ENCODE assay signal across 10 mouse cellular contexts in the genomic region with DNA sequence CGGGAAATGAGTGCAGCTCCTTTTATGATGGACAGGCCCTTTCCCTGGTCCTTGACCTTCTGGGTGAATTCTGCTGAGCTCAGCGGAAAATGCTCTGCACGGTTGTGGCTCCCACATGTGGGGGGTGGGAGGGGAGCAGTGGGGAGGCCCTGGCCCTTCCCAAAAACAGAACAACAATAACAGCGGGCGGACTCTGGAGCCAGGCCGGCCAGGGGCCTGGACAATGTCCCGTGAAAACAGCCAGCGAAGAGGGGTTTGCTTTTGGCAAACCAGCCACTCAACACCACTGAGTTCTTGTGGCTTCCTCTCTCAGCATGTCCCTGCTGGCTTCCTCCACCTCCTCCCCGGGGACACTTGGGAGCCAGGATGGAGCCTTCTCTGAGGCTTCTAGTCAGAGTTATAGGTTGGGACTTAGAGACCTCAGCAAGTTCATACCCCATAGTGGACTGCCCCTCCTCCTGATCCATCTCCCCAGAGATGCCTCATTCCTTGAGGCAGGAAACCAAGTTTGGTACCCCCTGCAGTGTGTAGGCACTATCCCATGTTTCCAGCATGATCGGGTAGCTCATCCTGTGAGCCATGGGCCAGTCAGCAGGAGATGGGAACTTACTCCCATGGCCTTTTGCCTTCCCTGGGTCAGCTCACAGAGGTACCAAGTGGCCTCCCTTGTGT. TPM values are rescaled to one million over a fixed set of nuclear protein-coding genes. Genes with fewer than 3 reads are reported as not detected.
A peak's percentile ranks its signal among the peaks of the same experiment; 100 is the strongest.
DNase-seq lines count a peak whose midpoint lies in the region; ATAC-seq and TF ChIP-seq lines count a peak whose summit lies in the region.
"Had no signal": no experiment of that assay in that cellular context is flagged by ENCODE, and none has a peak within 500 bp of the region (broad histone marks: within the 10 kb centered on the region; RNA-seq: fewer than 3 reads in every experiment).

No protein-coding gene starts in this region.

- H3K27ac ChIP-seq in liver, postnatal 0 days (ENCODE audit: low read depth) = no peak overlapping the region
- H3K27ac ChIP-seq in embryonic facial prominence, embryonic 15.5 days (replicated peaks) = peak overlapping the region; percentile 83
- H3K27ac ChIP-seq in kidney, embryonic 16.5 days (ENCODE audit: low read length) = peak overlapping the region; percentile 71

- TF ChIP-seq CTCF in liver, postnatal 0 days (IDR thresholded peaks at IDR 0.05; ENCODE audit: low read depth) = no peak

- H3K4me1 ChIP-seq in liver, postnatal 0 days (ENCODE audit: insufficient read depth) = no peaks in the 10 kb centered on the region
- peaks cover 59% of the 10 kb centered on the region for H3K4me1 ChIP-seq in embryonic facial prominence, embryonic 15.5 days
- H3K4me1 ChIP-seq in kidney, embryonic 16.5 days (ENCODE audit: insufficient read depth, low read length) = peaks cover 42% of the 10 kb centered on the region

- no peak overlapping the region for H3K4me3 ChIP-seq in liver, postnatal 0 days (ENCODE audit: low read depth, low read length)
- H3K4me3 ChIP-seq in embryonic facial prominence, embryonic 15.5 days (replicated peaks) = no peak overlapping the region
- no peak overlapping the region for H3K4me3 ChIP-seq in kidney, embryonic 16.5 days (ENCODE audit: low read length)

- WGBS in liver, postnatal 0 days (ENCODE audit: insufficient replicate concordance) = 58% methylated on average over 10 of the region's 10 CpGs
- WGBS in embryonic facial prominence, embryonic 15.5 days = 29% methylated on average over 10 of the region's 10 CpGs
- 36% methylated on average over 10 of the region's 10 CpGs for WGBS in kidney, embryonic 16.5 days

- no peak for TF ChIP-seq EP300 in liver, postnatal 0 days (IDR thresholded peaks at IDR 0.05; ENCODE audit: low read depth)

- H3K4me2 ChIP-seq in liver, postnatal 0 days (ENCODE audit: low read depth, low read length) = no peak overlapping the region
- H3K4me2 ChIP-seq in embryonic facial prominence, embryonic 15.5 days (replicated peaks) = no peak overlapping the region
- H3K4me2 ChIP-seq in kidney, embryonic 16.5 days (replicated peaks; ENCODE audit: low read depth, low read length) = no peak overlapping the region

- peak; percentile 28 for DNase-seq in liver
- no peak for DNase-seq in liver, postnatal 0 days
- peak; percentile 51 for DNase-seq in retina, postnatal 1 day
- DNase-seq in cerebellum, adult 8-10 months = no peak
- DNase-seq in neural tube, embryonic 10.5 days (ENCODE audit: extremely low spot score, low spot score) = no peak

- no peaks in the 10 kb centered on the region for H3K9me3 ChIP-seq in liver, postnatal 0 days (ENCODE audit: low read length)
- no peaks in the 10 kb centered on the region for H3K9me3 ChIP-seq in embryonic facial prominence, embryonic 15.5 days (replicated peaks)
- H3K9me3 ChIP-seq in kidney, embryonic 16.5 days (ENCODE audit: low read length) = no peaks in the 10 kb centered on the region

- no peak overlapping the region for H3K9ac ChIP-seq in liver, postnatal 0 days (replicated peaks)
- no peak overlapping the region for H3K9ac ChIP-seq in embryonic facial prominence, embryonic 15.5 days
- 0 out of 2 replicates have a peak overlapping the region, but pooled peaks have one; percentile 36 for H3K9ac ChIP-seq in kidney, embryonic 16.5 days (replicated peaks; ENCODE audit: low read length)

- H3K27me3 ChIP-seq in liver, postnatal 0 days (ENCODE audit: insufficient read depth, low read length) = no peaks in the 10 kb centered on the region
- no peaks in the 10 kb centered on the region for H3K27me3 ChIP-seq in embryonic facial prominence, embryonic 15.5 days
- no peaks in the 10 kb centered on the region for H3K27me3 ChIP-seq in kidney, embryonic 16.5 days (ENCODE audit: insufficient read depth, low read length)

- H3K36me3 ChIP-seq in liver, postnatal 0 days (replicated peaks; ENCODE audit: insufficient read depth, low read length) = no peaks in the 10 kb centered on the region
- H3K36me3 ChIP-seq in embryonic facial prominence, embryonic 15.5 days = no peaks in the 10 kb centered on the region
- no peaks in the 10 kb centered on the region for H3K36me3 ChIP-seq in kidney, embryonic 16.5 days (ENCODE audit: insufficient read depth, low read length)

- no peak for ATAC-seq in liver, postnatal 0 days
- ATAC-seq in embryonic facial prominence, embryonic 15.5 days (ENCODE audit: insufficient number of reproducible peaks, low FRiP score, low TSS enrichment, low read depth) = peak; percentile 61
- ATAC-seq in kidney, embryonic 16.5 days (ENCODE audit: low FRiP score, low TSS enrichment) = peak; percentile 71
- no peak for ATAC-seq in erythroid progenitor cell, adult 5-6 weeks (replicated peaks; ENCODE audit: low FRiP score, poor library complexity, severe bottlenecking)

RNA-seq across cellular contexts. Expression of a gene that starts 24.0 kb away (rescaled TPM):
- 0.25 and 0.54 TPM in 2 replicates for polyA plus RNA-seq in liver, postnatal 0 days (2015; fragmentation: Nextera tagmentation; extraction: Ambion mirVana)
- 14.4 and 16.0 TPM in 2 replicates for polyA plus RNA-seq in embryonic facial prominence, embryonic 15.5 days (2015; fragmentation: Nextera tagmentation; extraction: Ambion mirVana)
- 9.5 and 11.1 TPM in 2 replicates for polyA plus RNA-seq in kidney, embryonic 16.5 days (2015; fragmentation: Nextera tagmentation; extraction: Ambion mirVana)
- 1.3 TPM in 1 of 2 replicates, not detected in the other for total RNA-seq in erythroid progenitor cell, adult 5-6 weeks (2015; ENCODE audit: low replicate concordance)
- total RNA-seq in erythroid progenitor cell, adult 5-6 weeks (2017; ENCODE audit: low replicate concordance) = 0.61 TPM in 1 of 2 replicates, not detected in the other

RNA-seq across cellular contexts. Expression of a gene that starts 43.2 kb away (rescaled TPM):
- polyA plus RNA-seq in liver, postnatal 0 days (2015; fragmentation: Nextera tagmentation; extraction: Ambion mirVana) = not detected in 2 replicates
- polyA plus RNA-seq in embryonic facial prominence, embryonic 15.5 days (2015; fragmentation: Nextera tagmentation; extraction: Ambion mirVana) = 2.8 and 5.8 TPM in 2 replicates
- polyA plus RNA-seq in kidney, embryonic 16.5 days (2015; fragmentation: Nextera tagmentation; extraction: Ambion mirVana) = 0.22 and 0.34 TPM in 2 replicates
- not detected in 2 replicates for total RNA-seq in erythroid progenitor cell, adult 5-6 weeks (2015; ENCODE audit: low replicate concordance)
- total RNA-seq in erythroid progenitor cell, adult 5-6 weeks (2017; ENCODE audit: low replicate concordance) = not detected in 2 replicates
- total RNA-seq: gastrocnemius, postnatal 36 days; neutrophil, adult 5-6 weeks had no signal

RNA-seq across cellular contexts. Expression of a gene that starts 50.9 kb away (rescaled TPM):
- 0.51 and 0.99 TPM in 2 replicates for polyA plus RNA-seq in liver, postnatal 0 days (2015; fragmentation: Nextera tagmentation; extraction: Ambion mirVana)
- polyA plus RNA-seq in embryonic facial prominence, embryonic 15.5 days (2015; fragmentation: Nextera tagmentation; extraction: Ambion mirVana) = 18.3 and 21.8 TPM in 2 replicates
- polyA plus RNA-seq in kidney, embryonic 16.5 days (2015; fragmentation: Nextera tagmentation; extraction: Ambion mirVana) = 2.2 and 2.3 TPM in 2 replicates
- total RNA-seq in erythroid progenitor cell, adult 5-6 weeks (2015; ENCODE audit: low replicate concordance) = not detected in 2 replicates
- total RNA-seq in erythroid progenitor cell, adult 5-6 weeks (2017; ENCODE audit: low replicate concordance) = not detected in 2 replicates
- total RNA-seq: gastrocnemius, postnatal 36 days had no signal

Comparison
In these comparisons a context has a peak if more than half of its experiments do, and no peak if none do; other contexts are left out.
1. DNase-seq: peak in liver (single experiment) and retina, postnatal 1 day (single experiment); none in liver, postnatal 0 days (single experiment), cerebellum, adult 8-10 months (single experiment) and neural tube, embryonic 10.5 days (single experiment).
2. ATAC-seq: peak in embryonic facial prominence, embryonic 15.5 days (single experiment) and kidney, embryonic 16.5 days (single experiment); none in liver, postnatal 0 days (single experiment) and erythroid progenitor cell, adult 5-6 weeks (single experiment).